Mouse (Mus musculus): ENCODE measurements around the gene Pspc1.

GRCm38 (mm10) chr14:56775416-56775815, 2.7 kb downstream of the Pspc1 start:
- no peak for TF ChIP-seq POLR2A (IDR thresholded peaks at IDR 0.05; ENCODE audit: borderline replicate concordance, low read depth, low read length)
- TF ChIP-seq CTCF (IDR thresholded peaks at IDR 0.05; ENCODE audit: low read depth, low read length) = no peak

All from bone marrow macrophage, adult 2 months (primary cell).